Mouse (Mus musculus): ENCODE measurements at regions not wholly inside any gene's neighbourhood (a gene's known extent, or its start where the extent isn't known, plus 50 kb on each side); places are given as distances from the start of the nearest gene placed in this dataset.
A peak's percentile ranks its signal among the peaks of the same experiment; 100 is the strongest.

GRCm38 (mm10) chr6:89007516-89007915 is 105.5 kb downstream of the Tpra1 start:
- no peak for DNase-seq

GRCm38 (mm10) chr6:89008614-89009171 is 106.6 kb downstream of the Tpra1 start:
- DNase-seq: peak; percentile 14

- DNase-seq: no peak
These were observed 111.1 kb downstream of the Tpra1 start for GRCm38 (mm10) chr6:89012998-89013689.

GRCm38 (mm10) chr6:89013690-89014061 is 111.6 kb downstream of the Tpra1 start:
- no peak for DNase-seq

DNA sequence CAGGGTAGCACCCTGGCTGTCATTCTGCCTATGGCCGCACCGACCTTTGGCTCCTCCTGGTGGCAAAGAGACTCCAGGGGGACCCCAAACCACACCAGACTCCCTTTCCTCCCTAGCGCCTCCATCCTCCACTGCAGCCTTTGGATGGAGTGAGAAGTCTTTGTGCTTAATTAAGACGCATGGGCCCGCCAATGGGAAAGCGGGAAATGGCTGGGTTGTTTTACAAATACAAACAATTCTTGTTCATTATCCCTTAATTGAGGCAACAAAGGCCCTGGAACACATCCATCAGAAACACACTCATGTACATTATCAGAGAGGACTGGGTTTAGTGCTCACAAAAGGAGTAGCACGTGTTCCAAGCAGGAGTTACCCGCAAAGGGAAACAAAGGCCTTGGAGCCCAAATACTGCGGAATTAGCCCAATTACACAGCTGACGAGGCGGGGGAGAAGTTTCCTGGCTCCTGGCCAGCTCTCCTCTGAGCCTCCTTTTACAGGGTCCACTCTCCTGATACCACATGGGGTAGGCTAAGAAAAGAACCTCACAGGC is 122.1 kb downstream of the Tpra1 start:
- no peak for DNase-seq

- no peak for DNase-seq
These were observed 131.6 kb downstream of the Tpra1 start for GRCm38 (mm10) chr6:89033433-89034298.

DNA sequence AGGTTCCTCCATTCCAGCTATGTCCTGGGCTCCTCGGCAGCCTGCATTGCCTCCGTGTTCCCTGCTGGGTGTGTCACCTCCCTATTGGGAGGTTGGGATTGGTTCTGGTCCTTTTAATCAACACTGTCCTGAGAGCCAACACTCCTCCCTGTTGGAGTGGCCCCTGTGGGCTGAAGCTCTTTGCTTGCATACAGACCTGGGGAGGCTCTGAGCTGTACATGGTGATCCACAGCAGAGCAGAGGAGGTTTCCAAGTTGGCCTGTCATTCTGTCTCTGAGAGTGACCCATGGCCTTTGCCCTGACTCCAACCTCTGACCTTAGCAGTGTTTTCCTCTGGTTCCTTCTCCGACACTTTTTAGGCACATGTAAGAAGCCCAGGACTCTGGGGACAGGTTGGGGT is 132.4 kb downstream of the Tpra1 start:
- no peak for DNase-seq

- no peak for DNase-seq
These were observed 133.2 kb downstream of the Tpra1 start for GRCm38 (mm10) chr6:89035061-89035835.

DNA sequence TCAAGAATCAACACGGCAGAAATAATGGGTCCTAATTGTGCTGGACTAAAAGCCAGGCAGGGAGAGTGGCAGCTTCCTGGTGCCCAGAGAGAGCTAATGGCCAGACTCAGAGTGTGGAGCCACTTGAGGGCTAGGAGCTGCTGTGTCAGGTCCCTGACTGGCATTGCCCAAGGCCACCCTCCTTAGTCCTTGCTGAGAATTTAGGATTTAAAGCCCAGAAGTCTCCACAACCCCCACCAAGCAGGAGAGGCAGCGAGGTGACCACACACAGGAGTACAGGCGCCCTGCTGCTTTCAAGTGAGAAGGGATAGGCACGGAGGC is 133.7 kb downstream of the Tpra1 start:
- no peak for DNase-seq

DNA sequence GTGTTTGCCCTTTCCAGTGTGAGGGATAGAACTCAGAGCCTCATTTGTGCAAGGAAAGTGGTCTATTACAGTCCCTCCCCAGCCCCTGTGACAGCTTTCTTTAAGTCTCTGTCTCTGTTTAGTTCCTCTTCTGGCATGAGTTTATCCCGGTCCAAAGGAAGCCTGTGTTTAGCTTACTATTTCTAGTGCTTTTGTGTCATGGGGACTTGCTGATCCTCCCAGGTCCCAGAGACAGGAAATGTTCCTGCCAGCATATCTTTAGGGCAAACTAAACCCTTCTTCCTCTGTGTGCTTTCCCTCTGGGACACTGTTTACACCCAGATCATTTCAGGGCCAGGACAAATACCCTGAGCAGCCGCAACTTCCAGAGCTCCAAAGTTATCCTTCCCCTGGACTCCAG is 135.3 kb downstream of the Tpra1 start:
- DNase-seq: no peak

- no peak for DNase-seq
These were observed 135.8 kb downstream of the Tpra1 start for GRCm38 (mm10) chr6:89037901-89038300.

- no peak for DNase-seq
These were observed 138.9 kb downstream of the Tpra1 start for GRCm38 (mm10) chr6:89040919-89041318.

GRCm38 (mm10) chr6:89042478-89043239 is 140.6 kb downstream of the Tpra1 start:
- peak; percentile 8 for DNase-seq

GRCm38 (mm10) chr6:89045436-89045966 is 143.4 kb downstream of the Tpra1 start:
- DNase-seq: no peak

DNA sequence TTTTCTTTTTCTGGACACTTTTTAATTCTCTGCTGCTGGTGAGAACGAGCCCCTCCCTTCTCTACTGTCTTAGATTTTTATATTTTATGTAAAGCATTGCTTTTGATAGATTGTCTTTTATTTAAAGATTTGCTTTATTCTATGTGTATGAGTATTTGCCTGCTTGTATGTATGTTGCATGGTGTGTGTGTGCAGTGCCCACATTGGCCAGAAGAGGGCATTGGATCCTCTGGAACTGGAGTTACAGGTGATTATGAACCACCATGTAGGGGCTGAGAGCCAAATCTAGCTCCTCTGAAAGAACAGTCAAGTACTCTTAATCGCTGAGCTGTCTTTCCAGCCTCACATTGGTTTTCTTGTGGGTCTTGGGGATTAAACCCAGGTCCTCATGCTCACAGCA is 144.4 kb downstream of the Tpra1 start:
- no peak for DNase-seq

GRCm38 (mm10) chr6:89047629-89048332 is 145.7 kb downstream of the Tpra1 start:
- DNase-seq: no peak

DNA sequence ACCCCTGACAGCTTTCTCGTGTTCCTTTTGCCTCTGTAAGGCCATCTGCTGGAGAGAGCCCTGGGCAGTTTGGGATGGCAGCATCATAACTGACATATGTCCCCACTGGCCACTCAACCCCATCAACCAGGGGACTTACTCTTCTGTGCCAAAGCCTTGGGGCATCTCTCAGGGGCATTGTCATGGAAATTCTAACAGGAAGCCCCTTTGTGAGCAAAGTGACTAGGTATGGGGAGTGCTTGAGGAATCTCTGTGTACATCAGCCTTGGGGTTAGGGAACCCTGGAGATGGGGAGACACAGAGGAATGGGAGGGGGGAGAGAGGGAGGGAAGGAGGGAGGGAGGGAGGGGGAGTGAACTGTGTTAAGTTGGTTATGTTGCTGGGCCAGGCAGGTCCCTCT is 147.2 kb downstream of the Tpra1 start:
- no peak for DNase-seq

- DNase-seq: no peak
These were observed 148.7 kb downstream of the Tpra1 start for GRCm38 (mm10) chr6:89050575-89051270.

- no peak for DNase-seq
These were observed 150.9 kb downstream of the Tpra1 start for GRCm38 (mm10) chr6:89052758-89053460.

DNA sequence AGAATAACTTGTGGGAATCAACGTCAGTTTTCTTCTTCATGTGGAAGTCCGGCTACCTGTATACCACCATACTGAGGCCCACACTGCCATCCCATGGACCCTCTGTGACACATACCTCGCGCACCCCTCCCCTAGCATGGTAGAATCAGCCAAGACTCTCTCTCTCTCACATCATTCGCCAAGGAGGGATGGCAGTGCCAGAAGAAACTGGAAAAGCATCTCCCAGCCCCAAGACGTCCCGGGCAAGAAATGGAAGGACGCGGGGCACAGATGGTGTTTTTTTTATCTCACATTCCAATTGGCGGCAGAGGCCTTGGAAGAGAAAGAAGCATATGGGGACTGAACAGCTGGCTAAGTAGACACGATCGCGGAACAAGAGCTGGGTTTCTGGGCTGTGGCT is 152.0 kb downstream of the Tpra1 start:
- DNase-seq: no peak
